Mouse (Mus musculus) right cerebral cortex, adult 2 months (tissue): ENCODE results near the gene Gm3149.
A peak's percentile ranks its signal among the peaks of the same experiment; 100 is the strongest.
"Not testable (repeated sequence)": the region's sequence is repeated elsewhere in the genome, so short reads cannot be mapped to it uniquely, and the experiment has no call there.

Experiments used
- DNase-seq, 2 experiments: peaks; one replicate each; pipeline ENCODE4 v3.0.0; 2021 to 2022; ENCODE audit warnings: low spot score in 2 of 2

The Gm3149 gene

DNA sequence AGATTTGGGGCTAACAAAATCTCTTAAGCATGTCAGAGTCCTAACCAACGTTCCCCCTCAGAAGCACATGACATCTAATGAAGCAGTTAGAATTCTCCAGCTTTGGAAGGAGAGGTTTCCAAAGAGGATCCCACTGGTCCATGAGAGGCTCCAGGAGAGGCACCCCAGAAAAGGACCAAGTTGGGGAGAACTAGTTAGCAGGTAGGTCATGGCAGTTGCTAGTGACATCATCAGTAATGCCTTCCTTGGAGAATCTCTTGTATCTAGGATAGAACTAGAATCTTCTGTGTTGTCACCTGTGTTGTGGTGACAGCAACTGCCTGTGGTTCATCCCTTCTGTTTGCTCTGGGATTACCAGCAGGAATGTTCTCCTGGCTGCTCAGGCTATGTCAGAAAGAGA is at the start of gene Gm3149:
TSS of gene Gm3149 (plus strand) at position 301 of the 400 bp plus-strand sequence.
- DNase-seq, result not testable (repeated sequence)

DNA sequence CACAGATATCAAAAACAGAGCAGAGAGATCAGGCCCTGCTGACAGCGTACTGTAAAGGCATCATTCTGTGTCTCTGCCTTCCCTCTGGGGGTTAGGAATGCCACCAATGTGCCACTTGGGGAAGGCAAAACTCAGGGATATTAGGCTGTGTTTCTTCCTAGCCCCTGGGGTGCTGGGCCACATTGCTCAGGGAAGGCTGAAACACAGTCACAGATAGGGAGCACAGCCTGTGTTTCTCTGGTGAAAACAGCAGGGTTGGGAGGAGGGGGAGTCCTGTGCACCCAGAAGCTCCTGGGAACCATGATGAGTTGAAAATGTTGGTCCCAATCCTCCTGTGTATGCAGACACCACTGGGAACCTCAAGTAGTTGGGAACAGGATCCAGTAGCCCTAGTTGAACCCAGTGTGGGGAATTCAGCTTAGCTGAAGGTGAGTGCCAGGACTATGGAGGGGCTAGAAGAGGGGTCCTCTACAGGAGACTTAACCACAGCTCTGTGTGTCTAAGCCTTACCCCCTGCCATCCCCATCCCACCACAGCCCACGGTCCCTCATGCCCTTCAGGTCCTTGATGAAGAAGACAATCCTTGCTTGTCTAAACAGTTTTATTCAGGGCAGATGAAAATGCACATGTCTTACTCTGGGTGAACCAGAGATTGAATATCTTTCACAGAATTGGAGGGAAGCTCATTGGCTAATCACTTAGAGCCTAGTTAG is 47.7 kb upstream of the Gm3149 start:
- DNase-seq, result not testable (repeated sequence)

DNA sequence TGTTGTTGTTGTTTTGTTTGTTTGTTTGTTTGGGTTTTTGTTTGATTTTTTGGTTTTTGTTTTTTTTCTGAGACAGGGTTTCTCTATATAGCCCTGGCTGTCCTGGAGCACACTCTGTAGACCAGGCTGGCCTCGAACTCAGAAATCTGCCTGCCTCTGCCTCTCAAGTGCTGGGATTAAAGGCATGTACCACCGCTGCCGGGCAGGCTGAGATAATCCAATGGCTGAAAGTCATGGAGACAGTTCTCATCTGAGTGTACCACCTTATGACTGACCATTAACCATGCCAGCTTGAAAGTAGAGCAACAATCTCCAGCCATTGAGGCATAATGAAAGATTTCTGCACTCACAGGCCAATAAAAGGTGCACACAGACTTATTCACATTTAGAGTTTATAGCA is 37.3 kb upstream of the Gm3149 start:
- DNase-seq, result not testable (repeated sequence)

DNA sequence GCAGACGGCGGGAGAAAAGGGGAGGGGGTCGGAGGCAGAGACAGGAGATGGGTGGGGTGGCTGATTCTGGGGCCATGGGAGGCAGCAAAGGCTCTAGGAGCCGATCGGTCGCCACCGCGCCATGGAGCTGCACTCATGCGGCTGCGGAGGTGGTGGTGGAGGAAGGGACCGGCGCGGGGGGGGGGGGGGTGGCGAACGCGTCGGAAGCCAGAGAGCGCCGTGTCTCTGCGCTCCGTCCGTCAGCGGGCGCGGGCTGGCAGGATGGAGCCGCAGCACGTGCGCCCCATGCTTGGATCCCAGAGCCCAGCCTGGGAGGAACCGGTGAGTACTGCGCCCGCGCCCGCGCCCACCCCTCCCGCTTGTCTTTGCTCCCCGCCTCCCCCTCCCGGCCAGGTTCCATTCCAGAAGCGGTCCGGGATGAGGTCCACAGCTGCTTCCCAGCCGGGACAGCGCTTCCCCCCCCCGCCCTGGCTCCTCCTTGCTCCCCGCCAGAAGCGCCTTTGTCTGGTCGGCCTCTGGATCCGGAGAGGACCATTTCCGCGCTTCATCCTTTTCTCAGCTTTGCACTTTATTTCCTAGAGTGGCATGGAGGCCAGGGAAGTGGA is 17.5 kb downstream of the Gm3149 start, which contains the start of gene 2610042L04Rik:
TSS of gene 2610042L04Rik (plus strand) at position 288 of the 605 bp plus-strand sequence.
- DNase-seq, result not testable (repeated sequence)

DNA sequence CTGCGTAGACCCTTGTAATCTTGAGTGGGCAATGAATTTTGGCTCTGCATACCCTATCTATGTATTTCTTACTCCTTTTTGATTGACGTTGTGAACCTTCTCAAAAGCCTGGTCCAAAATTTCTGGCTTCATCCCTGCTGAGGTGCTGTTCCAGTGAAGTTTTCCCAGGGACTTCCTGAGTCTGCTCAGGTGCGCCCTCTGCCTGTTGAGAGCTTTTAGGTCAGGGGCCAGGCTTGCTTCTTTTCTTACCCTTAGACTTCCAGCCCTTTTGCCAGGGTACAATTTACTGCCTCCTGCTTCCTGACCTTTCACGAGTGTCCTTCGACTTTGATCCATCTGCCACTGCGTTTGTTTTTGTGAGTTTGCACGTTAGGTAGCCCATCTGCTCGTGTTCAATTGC is 18.4 kb downstream of the Gm3149 start:
- DNase-seq, result peak in 1 of 2 experiments; percentile 6

DNA sequence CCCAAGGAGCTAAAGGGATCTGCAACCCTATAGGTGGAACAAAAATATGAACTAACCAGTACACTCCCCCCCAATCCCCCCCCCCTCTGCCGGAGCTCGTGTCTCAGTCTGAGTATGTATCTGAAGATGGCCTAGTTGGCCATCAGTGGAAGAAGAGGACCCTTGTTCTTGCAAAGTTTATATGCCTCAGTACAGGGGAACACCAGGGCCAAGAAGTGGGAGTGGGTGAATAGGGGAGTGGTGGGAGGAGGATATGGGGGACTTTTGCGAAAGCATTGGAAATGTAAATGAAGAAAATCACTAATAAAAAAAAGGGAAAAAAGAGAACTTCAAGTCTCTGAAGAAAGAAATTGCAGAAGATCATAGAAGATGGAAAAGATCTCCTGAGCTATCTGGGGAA is 51.9 kb downstream of the Gm3149 start:
- not testable (repeated sequence) for DNase-seq

DNA sequence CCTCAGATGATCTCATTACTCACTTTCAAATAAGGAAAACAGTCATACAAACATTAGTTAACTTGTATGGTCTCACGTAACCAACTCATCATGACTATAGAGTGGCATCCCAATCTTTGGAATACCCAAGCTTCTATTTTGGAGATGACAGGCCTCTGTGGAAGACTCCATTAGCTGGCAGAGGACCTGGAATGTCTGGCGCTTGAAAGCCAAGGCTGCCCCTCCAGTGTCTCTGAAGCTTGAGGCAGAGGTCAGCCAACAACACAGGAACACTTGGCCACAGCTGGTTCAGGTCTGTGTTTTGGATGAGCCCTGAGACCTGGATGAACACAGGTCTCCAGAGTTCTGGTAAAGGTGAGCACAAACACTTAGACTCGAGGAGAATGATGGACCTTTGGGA is 52.6 kb downstream of the Gm3149 start:
- DNase-seq, result not testable (repeated sequence)
